Mouse (Mus musculus): ENCODE measurements around the gene Dmbt1.
"Not testable (repeated sequence)": the region's sequence is repeated elsewhere in the genome, so short reads cannot be mapped to it uniquely, and the experiment has no call there.

Gene Dmbt1

GRCm38 (mm10) chr7:131031755-131032154, at the start of gene Dmbt1:
Gene Dmbt1, plus strand, starts transcription at chr7:131032053.
- no peak for DNase-seq (ENCODE audit: low read depth, low spot score)

GRCm38 (mm10) chr7:130982371-130982770, 49.5 kb upstream of the Dmbt1 start:
- peak; percentile 86 for DNase-seq (ENCODE audit: low read depth, low spot score)

GRCm38 (mm10) chr7:130982881-130983280, 49.0 kb upstream of the Dmbt1 start:
- peak; percentile 69 for DNase-seq (ENCODE audit: low read depth, low spot score)

- no peak for DNase-seq (ENCODE audit: low read depth, low spot score)
These were observed 47.6 kb upstream of the Dmbt1 start for GRCm38 (mm10) chr7:130984294-130984693.

GRCm38 (mm10) chr7:130985193-130985592, 46.7 kb upstream of the Dmbt1 start:
- no peak for DNase-seq (ENCODE audit: low read depth, low spot score)

GRCm38 (mm10) chr7:130985716-130986115, 46.1 kb upstream of the Dmbt1 start:
- DNase-seq (ENCODE audit: low read depth, low spot score), result no peak

- DNase-seq (ENCODE audit: low read depth, low spot score), result no peak
These were observed 43.7 kb upstream of the Dmbt1 start for GRCm38 (mm10) chr7:130988146-130988545.

- no peak for DNase-seq (ENCODE audit: low read depth, low spot score)
These were observed 42.5 kb upstream of the Dmbt1 start for GRCm38 (mm10) chr7:130989371-130989770.

GRCm38 (mm10) chr7:130991174-130991789, 40.6 kb upstream of the Dmbt1 start:
- no peak for DNase-seq (ENCODE audit: low read depth, low spot score)

- peak; percentile 56 for DNase-seq (ENCODE audit: low read depth, low spot score)
These were observed 37.9 kb upstream of the Dmbt1 start for GRCm38 (mm10) chr7:130993907-130994306.

GRCm38 (mm10) chr7:131001976-131002726, 29.7 kb upstream of the Dmbt1 start:
- no peak for DNase-seq (ENCODE audit: low read depth, low spot score)

GRCm38 (mm10) chr7:131004071-131004470, 27.8 kb upstream of the Dmbt1 start:
- DNase-seq (ENCODE audit: low read depth, low spot score), result no peak

GRCm38 (mm10) chr7:131007221-131007620, 24.6 kb upstream of the Dmbt1 start:
- DNase-seq (ENCODE audit: low read depth, low spot score), result no peak

- no peak for DNase-seq (ENCODE audit: low read depth, low spot score)
These were observed 22.7 kb upstream of the Dmbt1 start for GRCm38 (mm10) chr7:131009178-131009577.

GRCm38 (mm10) chr7:131011901-131012300, 20.0 kb upstream of the Dmbt1 start:
- DNase-seq (ENCODE audit: low read depth, low spot score), result no peak

GRCm38 (mm10) chr7:131019181-131019580, 12.7 kb upstream of the Dmbt1 start:
- DNase-seq (ENCODE audit: low read depth, low spot score), result no peak

- DNase-seq (ENCODE audit: low read depth, low spot score), result no peak
These were observed 7.0 kb upstream of the Dmbt1 start for GRCm38 (mm10) chr7:131024807-131025206.

GRCm38 (mm10) chr7:131027557-131027956, 4.3 kb upstream of the Dmbt1 start:
- DNase-seq (ENCODE audit: low read depth, low spot score), result no peak

GRCm38 (mm10) chr7:131036396-131036795, 4.5 kb downstream of the Dmbt1 start:
- DNase-seq (ENCODE audit: low read depth, low spot score), result no peak

GRCm38 (mm10) chr7:131037083-131037482, 5.2 kb downstream of the Dmbt1 start:
- DNase-seq (ENCODE audit: low read depth, low spot score), result no peak

- DNase-seq (ENCODE audit: low read depth, low spot score), result not testable (repeated sequence)
These were observed 8.9 kb downstream of the Dmbt1 start for GRCm38 (mm10) chr7:131040760-131041159.

- DNase-seq (ENCODE audit: low read depth, low spot score), result peak; percentile 7
These were observed 10.8 kb downstream of the Dmbt1 start for GRCm38 (mm10) chr7:131042657-131043056.

- DNase-seq (ENCODE audit: low read depth, low spot score), result peak; percentile 31
These were observed 13.5 kb downstream of the Dmbt1 start for GRCm38 (mm10) chr7:131045258-131045835.

Measured in ES-CJ7 (cell line).